Mouse (Mus musculus) kidney, adult 2 months (tissue): ENCODE data around the gene H6pd. TPM values are rescaled to one million over a fixed set of nuclear protein-coding genes. Genes with fewer than 3 reads are reported as not detected.
A peak's percentile ranks its signal among the peaks of the same experiment; 100 is the strongest.

ENCODE experiments used
- DNase-seq: peaks from one replicate; pipeline ENCODE4 v3.0.0; 2021
- H3K27ac ChIP-seq: fragments of 200-500 bp; 2 replicates; pipeline ENCODE4 v1.5.1; 2012; ENCODE audit warnings: low read depth, low read length, control low read depth, inconsistent platforms; ENCODE audit not compliant: insufficient read depth
- H3K27me3 ChIP-seq: fragments of 200-500 bp; replicated peaks from 2 replicates; pipeline ENCODE4 v1.6.1; 2012; ENCODE audit warnings: mild to moderate bottlenecking, moderate library complexity, low read length, inconsistent platforms; ENCODE audit not compliant: control insufficient read depth, insufficient read depth
- H3K36me3 ChIP-seq: fragments of 200-500 bp; 2 replicates; pipeline ENCODE4 v1.6.1; 2012; ENCODE audit warnings: mild to moderate bottlenecking, moderate library complexity, low read length, inconsistent platforms; ENCODE audit not compliant: control insufficient read depth, insufficient read depth
- H3K4me1 ChIP-seq: fragments of 200-500 bp; 2 replicates; pipeline ENCODE4 v1.6.1; 2011; ENCODE audit warnings: low read length; ENCODE audit not compliant: control insufficient read depth, insufficient read depth
- H3K4me3 ChIP-seq: fragments of 200-500 bp; 2 replicates; pipeline ENCODE4 v1.5.1; 2011; ENCODE audit warnings: mild to moderate bottlenecking, low read depth, low read length, control low read depth; ENCODE audit not compliant: insufficient read depth
- CTCF ChIP-seq: fragments of 200-500 bp; conservative IDR thresholded peaks from 2 replicates; pipeline ENCODE4 v1.5.1; 2011; ENCODE audit warnings: low read depth, mild to moderate bottlenecking, control low read depth, low read length, moderate library complexity, mixed read lengths; ENCODE audit not compliant: insufficient read depth, insufficient read length
- POLR2A ChIP-seq: fragments of 200-500 bp; IDR thresholded peaks from one replicate; pipeline ENCODE4 v1.6.1; 2011; ENCODE audit warnings: low read depth, low read length, control low read depth
- WGBS: fragments of 180-500 bp; shearing (Covaris S2); methylation state at CpG from one replicate; pipeline ENCODE4 v1.1.7; 2018; 5-methylcytosine and 5-hydroxymethylcytosine counted together
- polyA plus RNA-seq: library from polyadenylated mRNA; depleted of rRNA; stranded (reverse); fragments of >200 nt; gene quantifications from 2 replicates; pipeline ENCODE4 v1.2.3, GENCODE M21; 2012

Gene H6pd
- polyA plus RNA-seq, 1 experiment, result 137 TPM

GRCm38 (mm10) chr4:150019741-150020380 lies 11.0 kb upstream of the H6pd start:
- no peak for TF ChIP-seq POLR2A
- TF ChIP-seq CTCF, result no peak
- Histone ChIP-seq H3K4me1 (no peaks in the 10 kb centered on the region), H3K36me3 (no peaks in the 10 kb centered on the region), H3K4me3 (no peak overlapping the region), H3K27me3 (no peaks in the 10 kb centered on the region), H3K27ac (no peak overlapping the region)
- DNase-seq, result no peak
- 84% methylated on average over 15 of the region's 15 CpGs for WGBS

GRCm38 (mm10) chr4:150015436-150015835 lies 6.6 kb upstream of the H6pd start:
- no peak overlapping the region for H3K4me3 ChIP-seq
- no peaks in the 10 kb centered on the region for H3K4me1 ChIP-seq
- TF ChIP-seq POLR2A, result no peak
- no peak for TF ChIP-seq CTCF
- WGBS, result 87% methylated on average over 7 of the region's 7 CpGs
- no peak for DNase-seq
- no peak overlapping the region for H3K27ac ChIP-seq
- no peaks in the 10 kb centered on the region for H3K36me3 ChIP-seq
- H3K27me3 ChIP-seq, result no peaks in the 10 kb centered on the region

GRCm38 (mm10) chr4:150014378-150015091 lies 5.7 kb upstream of the H6pd start:
- Histone ChIP-seq H3K4me1 (no peaks in the 10 kb centered on the region), H3K27ac (no peak overlapping the region), H3K27me3 (no peaks in the 10 kb centered on the region), H3K4me3 (no peak overlapping the region), H3K36me3 (no peaks in the 10 kb centered on the region)
- TF ChIP-seq POLR2A (no peak), CTCF (no peak)
- 88% methylated on average over 4 of the region's 4 CpGs for WGBS
- DNase-seq, result no peak

- Histone ChIP-seq H3K4me1 (no peaks in the 10 kb centered on the region), H3K27ac (no peak overlapping the region), H3K4me3 (no peak overlapping the region), H3K27me3 (no peaks in the 10 kb centered on the region), H3K36me3 (no peaks in the 10 kb centered on the region)
- TF ChIP-seq POLR2A (no peak), CTCF (no peak)
- 86% methylated on average over 5 of the region's 5 CpGs for WGBS
- no peak for DNase-seq
Measured at GRCm38 (mm10) chr4:150013805-150014204, 5.0 kb upstream of the H6pd start.

- H3K27me3 ChIP-seq, result no peaks in the 10 kb centered on the region
- no peak for TF ChIP-seq CTCF
- no peak for TF ChIP-seq POLR2A
- no peak overlapping the region for H3K27ac ChIP-seq
- 75% methylated on average over 8 of the region's 8 CpGs for WGBS
- no peaks in the 10 kb centered on the region for H3K4me1 ChIP-seq
- H3K4me3 ChIP-seq, result no peak overlapping the region
- H3K36me3 ChIP-seq, result no peaks in the 10 kb centered on the region
- DNase-seq, result peak; percentile 68
Measured at GRCm38 (mm10) chr4:150013186-150013690, 4.4 kb upstream of the H6pd start.

- Histone ChIP-seq H3K4me1 (peaks cover 4% of the 10 kb centered on the region; the same call in 1 of the 2 replicates), H3K27ac (no peak overlapping the region)
- TF ChIP-seq POLR2A, result no peak
- TF ChIP-seq CTCF, result no peak
Measured at GRCm38 (mm10) chr4:150012322-150012723, 3.5 kb upstream of the H6pd start.

More at GRCm38 (mm10) chr4:150012322-150012723, 3.5 kb upstream of the H6pd start:
- Histone ChIP-seq H3K36me3 (no peaks in the 10 kb centered on the region), H3K27me3 (no peaks in the 10 kb centered on the region), H3K4me3 (no peak overlapping the region)
- DNase-seq, result no peak
- 67% methylated on average over 4 of the region's 4 CpGs for WGBS
